Mouse (Mus musculus): ENCODE results near the gene Cfhr2.
"Not testable (repeated sequence)": the region's sequence is repeated elsewhere in the genome, so short reads cannot be mapped to it uniquely, and the experiment has no call there.

Gene Cfhr2

GRCm38 (mm10) chr1:139858548-139858947, at the start of gene Cfhr2:
TSS of gene Cfhr2 (minus strand) at chr1:139858702.
- DNase-seq (ENCODE audit: extremely low read depth, low read depth) = no peak

- no peak for DNase-seq (ENCODE audit: extremely low read depth, low read depth)
Observed at GRCm38 (mm10) chr1:139863751-139864150, 5.2 kb upstream of the Cfhr2 start.

GRCm38 (mm10) chr1:139860176-139860575, 1.7 kb upstream of the Cfhr2 start:
- DNase-seq (ENCODE audit: extremely low read depth, low read depth) = no peak

GRCm38 (mm10) chr1:139839699-139840098, 18.8 kb downstream of the Cfhr2 start:
- DNase-seq (ENCODE audit: extremely low read depth, low read depth) = no peak

- DNase-seq (ENCODE audit: extremely low read depth, low read depth) = no peak
Observed at GRCm38 (mm10) chr1:139839290-139839689, 19.2 kb downstream of the Cfhr2 start.

GRCm38 (mm10) chr1:139808594-139808993, 49.9 kb downstream of the Cfhr2 start:
- DNase-seq (ENCODE audit: extremely low read depth, low read depth) = no peak

GRCm38 (mm10) chr1:139781143-139781542, 77.4 kb downstream of the Cfhr2 start, which contains the start of gene Gm4788:
TSS of gene Gm4788 (minus strand) at chr1:139781243.
- DNase-seq (ENCODE audit: extremely low read depth, low read depth) = no peak

GRCm38 (mm10) chr1:139769913-139770312, 88.6 kb downstream of the Cfhr2 start:
- DNase-seq (ENCODE audit: extremely low read depth, low read depth) = not testable (repeated sequence)
